Mouse (Mus musculus): Measurements from ENCODE around the gene Ccdc163. TPM values are rescaled to one million over a fixed set of nuclear protein-coding genes. Genes with fewer than 3 reads are reported as not detected.

Gene Ccdc163
- total RNA-seq, 2 experiments from 2014 or later: 10.8 to 68.3 TPM

GRCm38 (mm10) chr4:116761914-116762313, 53.6 kb downstream of the Ccdc163 start:
- ATAC-seq (replicated peaks; ENCODE audit: low FRiP score, low TSS enrichment, poor library complexity, severe bottlenecking): no peak

GRCm38 (mm10) chr4:116764001-116764400, 55.7 kb downstream of the Ccdc163 start:
- ATAC-seq (replicated peaks; ENCODE audit: low FRiP score, low TSS enrichment, poor library complexity, severe bottlenecking): no peak

- no peak for ATAC-seq (replicated peaks; ENCODE audit: low FRiP score, low TSS enrichment, poor library complexity, severe bottlenecking)
These were observed 60.2 kb downstream of the Ccdc163 start for GRCm38 (mm10) chr4:116768510-116768909.

- no peak for ATAC-seq (replicated peaks; ENCODE audit: low FRiP score, low TSS enrichment, poor library complexity, severe bottlenecking)
These were observed 60.8 kb downstream of the Ccdc163 start for GRCm38 (mm10) chr4:116769060-116769459.

GRCm38 (mm10) chr4:116776391-116776790, 68.1 kb downstream of the Ccdc163 start:
- ATAC-seq (replicated peaks; ENCODE audit: low FRiP score, low TSS enrichment, poor library complexity, severe bottlenecking): no peak

GRCm38 (mm10) chr4:116777079-116777478, 68.8 kb downstream of the Ccdc163 start:
- no peak for ATAC-seq (replicated peaks; ENCODE audit: low FRiP score, low TSS enrichment, poor library complexity, severe bottlenecking)

- ATAC-seq (replicated peaks; ENCODE audit: low FRiP score, low TSS enrichment, poor library complexity, severe bottlenecking): no peak
These were observed 72.2 kb downstream of the Ccdc163 start for GRCm38 (mm10) chr4:116780541-116780940.

- ATAC-seq (replicated peaks; ENCODE audit: low FRiP score, low TSS enrichment, poor library complexity, severe bottlenecking): no peak
These were observed 73.1 kb downstream of the Ccdc163 start for GRCm38 (mm10) chr4:116781366-116781765.

GRCm38 (mm10) chr4:116782171-116782570, 73.9 kb downstream of the Ccdc163 start:
- ATAC-seq (replicated peaks; ENCODE audit: low FRiP score, low TSS enrichment, poor library complexity, severe bottlenecking): no peak

- no peak for ATAC-seq (replicated peaks; ENCODE audit: low FRiP score, low TSS enrichment, poor library complexity, severe bottlenecking)
These were observed 78.3 kb downstream of the Ccdc163 start for GRCm38 (mm10) chr4:116786587-116786986.

- ATAC-seq (replicated peaks; ENCODE audit: low FRiP score, low TSS enrichment, poor library complexity, severe bottlenecking): 0 out of 2 replicates have a peak, but pooled peaks have one; percentile 47
These were observed 79.9 kb downstream of the Ccdc163 start for GRCm38 (mm10) chr4:116787985-116788760.

GRCm38 (mm10) chr4:116788956-116789355, 80.6 kb downstream of the Ccdc163 start:
- peak; percentile 87 for ATAC-seq (replicated peaks; ENCODE audit: low FRiP score, low TSS enrichment, poor library complexity, severe bottlenecking)

- no peak for ATAC-seq (replicated peaks; ENCODE audit: low FRiP score, low TSS enrichment, poor library complexity, severe bottlenecking)
These were observed 84.1 kb downstream of the Ccdc163 start for GRCm38 (mm10) chr4:116792453-116792852.

GRCm38 (mm10) chr4:116794273-116794672, 86.0 kb downstream of the Ccdc163 start:
- ATAC-seq (replicated peaks; ENCODE audit: low FRiP score, low TSS enrichment, poor library complexity, severe bottlenecking): no peak

- ATAC-seq (replicated peaks; ENCODE audit: low FRiP score, low TSS enrichment, poor library complexity, severe bottlenecking): no peak
These were observed 88.3 kb downstream of the Ccdc163 start for GRCm38 (mm10) chr4:116796442-116797110.

- ATAC-seq (replicated peaks; ENCODE audit: low FRiP score, low TSS enrichment, poor library complexity, severe bottlenecking): peak; percentile 83
These were observed 91.6 kb downstream of the Ccdc163 start for GRCm38 (mm10) chr4:116799901-116800300.

Other genes starting within 250 kb of the Ccdc163 start
- gene Mast2, start 244.3 kb upstream of the Ccdc163 start, total RNA-seq (2014; fragmentation: Nextera tagmentation): 32.2 and 47.0 TPM in 2 replicates
- gene Mast2, start 244.3 kb upstream of the Ccdc163 start, total RNA-seq (2017): 7.8 and 32.7 TPM in 2 replicates
- gene Ipp, start 201.0 kb upstream of the Ccdc163 start, total RNA-seq (2014; fragmentation: Nextera tagmentation): 8.7 and 10.5 TPM in 2 replicates
- gene Ipp, start 201.0 kb upstream of the Ccdc163 start, total RNA-seq (2017): 13.4 and 21.7 TPM in 2 replicates
- 40.3 and 44.1 TPM in 2 replicates for gene Tmem69, start 152.6 kb upstream of the Ccdc163 start, total RNA-seq (2014; fragmentation: Nextera tagmentation)
- 16.1 and 21.7 TPM in 2 replicates for gene Tmem69, start 152.6 kb upstream of the Ccdc163 start, total RNA-seq (2017)
- gene Gpbp1l1, start 150.9 kb upstream of the Ccdc163 start, total RNA-seq (2014; fragmentation: Nextera tagmentation): 75.6 and 95.2 TPM in 2 replicates
- 136 and 168 TPM in 2 replicates for gene Gpbp1l1, start 150.9 kb upstream of the Ccdc163 start, total RNA-seq (2017)
- 2.9 and 5.7 TPM in 2 replicates for gene Ccdc17, start 111.9 kb upstream of the Ccdc163 start, total RNA-seq (2014; fragmentation: Nextera tagmentation)
- gene Ccdc17, start 111.9 kb upstream of the Ccdc163 start, total RNA-seq (2017): 2.5 and 3.3 TPM in 2 replicates
- 195 and 210 TPM in 2 replicates for gene Nasp, start 80.6 kb upstream of the Ccdc163 start, total RNA-seq (2014; fragmentation: Nextera tagmentation)
- gene Nasp, start 80.6 kb upstream of the Ccdc163 start, total RNA-seq (2017): 594 and 624 TPM in 2 replicates
- 163 and 243 TPM in 2 replicates for gene Akr1a1, start 56.8 kb upstream of the Ccdc163 start, total RNA-seq (2014; fragmentation: Nextera tagmentation)
- 460 and 502 TPM in 2 replicates for gene Akr1a1, start 56.8 kb upstream of the Ccdc163 start, total RNA-seq (2017)
- 158 and 208 TPM in 2 replicates for gene Prdx1, start 23.0 kb upstream of the Ccdc163 start, total RNA-seq (2014; fragmentation: Nextera tagmentation)
- gene Prdx1, start 23.0 kb upstream of the Ccdc163 start, total RNA-seq (2017): 268 and 287 TPM in 2 replicates
- gene Mmachc, start 103 bp upstream of the Ccdc163 start, total RNA-seq (2014; fragmentation: Nextera tagmentation): 26.8 and 30.1 TPM in 2 replicates
- 25.7 and 26.4 TPM in 2 replicates for gene Mmachc, start 103 bp upstream of the Ccdc163 start, total RNA-seq (2017)
- gene Tesk2, start 12.4 kb downstream of the Ccdc163 start, total RNA-seq (2014; fragmentation: Nextera tagmentation): 2.7 and 4.1 TPM in 2 replicates
- 2.1 and 2.6 TPM in 2 replicates for gene Tesk2, start 12.4 kb downstream of the Ccdc163 start, total RNA-seq (2017)
- gene Toe1, start 99.1 kb downstream of the Ccdc163 start, total RNA-seq (2014; fragmentation: Nextera tagmentation): 21.8 and 25.8 TPM in 2 replicates
- gene Toe1, start 99.1 kb downstream of the Ccdc163 start, total RNA-seq (2017): 50.7 and 76.1 TPM in 2 replicates
- gene Mutyh, start 99.2 kb downstream of the Ccdc163 start, total RNA-seq (2014; fragmentation: Nextera tagmentation): 2.5 and 9.8 TPM in 2 replicates
- gene Mutyh, start 99.2 kb downstream of the Ccdc163 start, total RNA-seq (2017): 3.7 TPM in 1 of 2 replicates, not detected in the other
- gene Hpdl, start 113.2 kb downstream of the Ccdc163 start, total RNA-seq (2014; fragmentation: Nextera tagmentation): not detected in 2 replicates
- 0.42 and 1.5 TPM in 2 replicates for gene Hpdl, start 113.2 kb downstream of the Ccdc163 start, total RNA-seq (2017)
- gene Zswim5, start 168.9 kb downstream of the Ccdc163 start, total RNA-seq (2014; fragmentation: Nextera tagmentation): 0.20 TPM in 1 of 2 replicates, not detected in the other
- not detected in 2 replicates for gene Zswim5, start 168.9 kb downstream of the Ccdc163 start, total RNA-seq (2017)

Measured in megakaryocyte-erythroid progenitor cell, adult 5-6 weeks (primary cell).